Mouse (Mus musculus): ENCODE results near the gene Prss48. TPM values are rescaled to one million over a fixed set of nuclear protein-coding genes. Genes with fewer than 3 reads are reported as not detected.

Gene Prss48
- total and polyA plus RNA-seq, 3 experiments, result not detected

GRCm38 (mm10) chr3:86024065-86024795 is 21.9 kb upstream of the Prss48 start:
- Histone ChIP-seq H3K27ac (no peak overlapping the region), H3K4me1 (ENCODE audit: control insufficient read depth, insufficient read depth, low read length) (no peaks in the 10 kb centered on the region), H3K79me2 (replicated peaks; ENCODE audit: control insufficient read depth, insufficient read depth, low read length) (no peaks in the 10 kb centered on the region), H3K36me3 (ENCODE audit: control insufficient read depth, insufficient read depth, low read length) (no peaks in the 10 kb centered on the region), H3K9ac (ENCODE audit: low read depth, low read length) (no peak overlapping the region), H3K27me3 (ENCODE audit: control insufficient read depth, insufficient read depth, low read length) (no peaks in the 10 kb centered on the region), H3K4me3 (no peak overlapping the region)
- 97% methylated on average over 12 of the region's 12 CpGs for WGBS
- intact Hi-C loops (cut with DNase I), result no loop called here
- TF ChIP-seq CTCF (IDR thresholded peaks at IDR 0.05) (no peak), EP300 (IDR thresholded peaks at IDR 0.05; ENCODE audit: insufficient read depth, low read depth, low read length) (no peak), POLR2A (IDR thresholded peaks at IDR 0.05; ENCODE audit: insufficient read depth, low read depth, low read length) (no peak)
- no peak for DNase-seq

DNA sequence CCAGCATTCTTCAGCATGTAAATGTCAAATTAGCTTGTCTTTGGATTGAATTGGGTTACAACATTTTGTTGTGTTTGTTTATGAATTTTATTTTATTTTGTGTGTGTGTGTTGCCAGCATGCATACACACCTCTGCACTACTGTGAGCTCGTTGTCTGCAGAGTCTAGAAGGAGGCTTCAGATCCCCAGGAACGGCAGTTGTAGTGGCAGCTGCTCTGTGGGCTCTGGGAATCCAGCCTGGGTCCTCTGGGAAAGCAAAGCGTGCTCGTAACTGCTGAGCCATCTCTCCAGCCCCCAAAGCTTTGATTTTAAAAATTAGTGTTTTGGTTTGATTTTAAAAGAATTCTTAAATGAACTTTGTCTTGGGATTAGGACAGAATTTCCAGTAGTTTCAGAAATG is 19.4 kb upstream of the Prss48 start:
- DNase-seq, result no peak
- no peak overlapping the region for H3K4me3 ChIP-seq
- H3K27ac ChIP-seq, result no peak overlapping the region
- no peaks in the 10 kb centered on the region for H3K4me1 ChIP-seq (ENCODE audit: control insufficient read depth, insufficient read depth, low read length)
- no peak overlapping the region for H3K9ac ChIP-seq (ENCODE audit: low read depth, low read length)
- no peaks in the 10 kb centered on the region for H3K36me3 ChIP-seq (ENCODE audit: control insufficient read depth, insufficient read depth, low read length)
- TF ChIP-seq EP300 (IDR thresholded peaks at IDR 0.05; ENCODE audit: insufficient read depth, low read depth, low read length) (no peak), CTCF (IDR thresholded peaks at IDR 0.05) (no peak), POLR2A (IDR thresholded peaks at IDR 0.05; ENCODE audit: insufficient read depth, low read depth, low read length) (no peak)
- 88% methylated on average over 4 of the region's 4 CpGs for WGBS
- no peaks in the 10 kb centered on the region for H3K79me2 ChIP-seq (replicated peaks; ENCODE audit: control insufficient read depth, insufficient read depth, low read length)
- H3K27me3 ChIP-seq (ENCODE audit: control insufficient read depth, insufficient read depth, low read length), result no peaks in the 10 kb centered on the region
- intact Hi-C loops (cut with DNase I), result no loop called here

DNA sequence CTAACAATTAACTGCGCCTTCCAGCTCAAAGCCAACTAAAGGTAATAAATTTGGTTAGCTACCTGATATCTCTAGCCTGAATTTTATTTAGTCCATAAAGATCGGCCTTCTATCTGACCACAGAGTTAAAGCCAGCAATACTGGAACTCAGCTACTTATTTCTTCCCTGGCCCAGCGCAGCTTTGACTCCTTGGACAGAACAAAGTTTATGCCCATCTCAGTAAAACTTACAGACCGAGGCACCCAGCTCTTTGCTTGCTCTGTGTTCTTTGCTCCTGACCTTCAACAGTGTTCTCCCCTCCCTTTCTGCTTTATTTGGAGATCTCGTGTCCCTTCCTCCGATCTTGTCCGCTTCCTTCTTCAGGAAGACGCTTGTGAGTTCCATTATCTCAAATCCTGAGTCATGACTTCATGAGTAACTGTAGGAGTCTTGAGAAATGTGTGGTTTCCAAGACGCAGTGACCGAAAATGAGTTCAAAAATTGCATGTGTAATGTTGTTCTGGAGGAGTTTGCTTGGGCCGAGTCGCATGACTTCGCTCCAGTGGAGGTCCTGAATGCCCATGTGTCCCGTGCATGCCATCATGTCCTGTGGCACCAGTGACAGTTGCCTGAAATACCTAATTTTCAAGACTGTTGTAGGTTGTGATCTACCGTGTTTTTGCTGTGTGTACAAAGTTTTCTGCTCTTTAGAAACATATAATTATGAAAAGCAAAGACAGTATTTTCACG is 18.8 kb upstream of the Prss48 start:
- H3K27me3 ChIP-seq (ENCODE audit: control insufficient read depth, insufficient read depth, low read length), result no peaks in the 10 kb centered on the region
- WGBS, result 63% methylated on average over 16 of the region's 16 CpGs
- DNase-seq, result no peak
- intact Hi-C loops (cut with DNase I), result no loop called here
- no peak overlapping the region for H3K4me3 ChIP-seq
- H3K27ac ChIP-seq, result no peak overlapping the region
- H3K79me2 ChIP-seq (replicated peaks; ENCODE audit: control insufficient read depth, insufficient read depth, low read length), result no peaks in the 10 kb centered on the region
- no peak overlapping the region for H3K9ac ChIP-seq (ENCODE audit: low read depth, low read length)
- no peaks in the 10 kb centered on the region for H3K4me1 ChIP-seq (ENCODE audit: control insufficient read depth, insufficient read depth, low read length)
- TF ChIP-seq EP300 (IDR thresholded peaks at IDR 0.05; ENCODE audit: insufficient read depth, low read depth, low read length), result no peak
- no peak for TF ChIP-seq POLR2A (IDR thresholded peaks at IDR 0.05; ENCODE audit: insufficient read depth, low read depth, low read length)
- no peak for TF ChIP-seq CTCF (IDR thresholded peaks at IDR 0.05)
- H3K36me3 ChIP-seq (ENCODE audit: control insufficient read depth, insufficient read depth, low read length), result no peaks in the 10 kb centered on the region

GRCm38 (mm10) chr3:86017484-86017883 is 15.2 kb upstream of the Prss48 start:
- Histone ChIP-seq H3K36me3 (ENCODE audit: control insufficient read depth, insufficient read depth, low read length) (no peaks in the 10 kb centered on the region), H3K9ac (ENCODE audit: low read depth, low read length) (no peak overlapping the region), H3K27ac (no peak overlapping the region), H3K4me1 (ENCODE audit: control insufficient read depth, insufficient read depth, low read length) (no peaks in the 10 kb centered on the region), H3K79me2 (replicated peaks; ENCODE audit: control insufficient read depth, insufficient read depth, low read length) (no peaks in the 10 kb centered on the region), H3K4me3 (no peak overlapping the region), H3K27me3 (ENCODE audit: control insufficient read depth, insufficient read depth, low read length) (no peaks in the 10 kb centered on the region)
- intact Hi-C loops (cut with DNase I), result no loop called here
- no peak for TF ChIP-seq EP300 (IDR thresholded peaks at IDR 0.05; ENCODE audit: insufficient read depth, low read depth, low read length)
- no peak for TF ChIP-seq CTCF (IDR thresholded peaks at IDR 0.05)
- TF ChIP-seq POLR2A (IDR thresholded peaks at IDR 0.05; ENCODE audit: insufficient read depth, low read depth, low read length), result no peak
- 52% methylated on average over 8 of the region's 8 CpGs for WGBS
- no peak for DNase-seq

DNA sequence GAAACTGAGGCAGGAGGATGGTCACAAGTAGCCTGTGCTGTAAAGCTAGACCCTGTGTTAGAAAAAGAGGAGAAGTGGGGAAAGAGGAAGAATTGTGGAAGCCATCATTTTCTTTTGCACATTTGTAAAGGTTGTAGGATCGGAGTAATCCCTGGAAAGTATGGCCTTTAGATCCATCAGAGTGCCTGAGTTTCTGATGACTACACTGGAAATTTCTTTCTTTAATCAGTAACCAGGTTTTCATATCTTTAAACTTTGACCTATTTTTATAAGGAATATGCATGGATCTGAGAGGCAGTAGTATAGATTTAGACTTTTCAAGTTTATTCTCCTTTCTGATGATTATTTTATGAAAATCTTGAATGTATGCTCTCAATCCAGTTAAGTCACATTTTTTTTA is 14.7 kb upstream of the Prss48 start:
- Histone ChIP-seq H3K9ac (ENCODE audit: low read depth, low read length) (no peak overlapping the region), H3K36me3 (ENCODE audit: control insufficient read depth, insufficient read depth, low read length) (no peaks in the 10 kb centered on the region), H3K27ac (no peak overlapping the region), H3K4me1 (ENCODE audit: control insufficient read depth, insufficient read depth, low read length) (no peaks in the 10 kb centered on the region), H3K4me3 (no peak overlapping the region), H3K79me2 (replicated peaks; ENCODE audit: control insufficient read depth, insufficient read depth, low read length) (no peaks in the 10 kb centered on the region), H3K27me3 (ENCODE audit: control insufficient read depth, insufficient read depth, low read length) (no peaks in the 10 kb centered on the region)
- intact Hi-C loops (cut with DNase I), result no loop called here
- TF ChIP-seq EP300 (IDR thresholded peaks at IDR 0.05; ENCODE audit: insufficient read depth, low read depth, low read length) (no peak), CTCF (IDR thresholded peaks at IDR 0.05) (no peak), POLR2A (IDR thresholded peaks at IDR 0.05; ENCODE audit: insufficient read depth, low read depth, low read length) (no peak)
- WGBS, result 95% methylated on average over 1 of the region's 1 CpGs
- no peak for DNase-seq

GRCm38 (mm10) chr3:86013837-86014236 is 11.5 kb upstream of the Prss48 start:
- no peaks in the 10 kb centered on the region for H3K79me2 ChIP-seq (replicated peaks; ENCODE audit: control insufficient read depth, insufficient read depth, low read length)
- no peak overlapping the region for H3K9ac ChIP-seq (ENCODE audit: low read depth, low read length)
- TF ChIP-seq CTCF (IDR thresholded peaks at IDR 0.05) (no peak), EP300 (IDR thresholded peaks at IDR 0.05; ENCODE audit: insufficient read depth, low read depth, low read length) (no peak), POLR2A (IDR thresholded peaks at IDR 0.05; ENCODE audit: insufficient read depth, low read depth, low read length) (no peak)
- intact Hi-C loops (cut with DNase I), result no loop called here
- 52% methylated on average over 10 of the region's 10 CpGs for WGBS
- no peak for DNase-seq
- no peak overlapping the region for H3K27ac ChIP-seq
- H3K27me3 ChIP-seq (ENCODE audit: control insufficient read depth, insufficient read depth, low read length), result no peaks in the 10 kb centered on the region
- H3K4me1 ChIP-seq (ENCODE audit: control insufficient read depth, insufficient read depth, low read length), result peaks cover 2% of the 10 kb centered on the region; the same call in 1 of the 2 replicates
- no peak overlapping the region for H3K4me3 ChIP-seq
- H3K36me3 ChIP-seq (ENCODE audit: control insufficient read depth, insufficient read depth, low read length), result no peaks in the 10 kb centered on the region
